Mouse (Mus musculus): ENCODE measurements around the gene Dnah2. TPM values are rescaled to one million over a fixed set of nuclear protein-coding genes. Genes with fewer than 3 reads are reported as not detected.

Gene Dnah2
- polyA plus RNA-seq, 1 experiment from 2014 or later, result 1.6 TPM

GRCm38 (mm10) chr11:69457006-69457579, 91.8 kb downstream of the Dnah2 start:
- Histone ChIP-seq H3K27ac (ENCODE audit: low read depth, low read length) (no peak overlapping the region), H3K4me1 (replicated peaks; ENCODE audit: control insufficient read depth, insufficient read depth, low read length) (peaks cover 4% of the 10 kb centered on the region; the same call in 1 of the 2 replicates), H3K4me2 (replicated peaks; ENCODE audit: low read depth, low read length) (no peak overlapping the region), H3K4me3 (ENCODE audit: low read depth, low read length) (no peak overlapping the region), H3K27me3 (ENCODE audit: control insufficient read depth, insufficient read depth, low read length) (no peaks in the 10 kb centered on the region), H3K36me3 (ENCODE audit: control insufficient read depth, insufficient read depth, low read length) (no peaks in the 10 kb centered on the region), H3K9ac (ENCODE audit: low read depth, low read length) (no peak overlapping the region), H3K9me3 (ENCODE audit: control insufficient read depth, low read length) (no peaks in the 10 kb centered on the region)
- DNase-seq (ENCODE audit: low spot score), result peak; percentile 39
- ATAC-seq (ENCODE audit: low FRiP score), result no peak
- 14% methylated on average over 6 of the region's 6 CpGs for WGBS

- Histone ChIP-seq H3K27ac (ENCODE audit: low read depth, low read length) (no peak overlapping the region), H3K9me3 (ENCODE audit: control insufficient read depth, low read length) (no peaks in the 10 kb centered on the region), H3K27me3 (ENCODE audit: control insufficient read depth, insufficient read depth, low read length) (no peaks in the 10 kb centered on the region), H3K4me3 (ENCODE audit: low read depth, low read length) (no peak overlapping the region), H3K4me2 (replicated peaks; ENCODE audit: low read depth, low read length) (no peak overlapping the region), H3K4me1 (replicated peaks; ENCODE audit: control insufficient read depth, insufficient read depth, low read length) (peaks cover 4% of the 10 kb centered on the region; the same call in 1 of the 2 replicates), H3K9ac (ENCODE audit: low read depth, low read length) (no peak overlapping the region), H3K36me3 (ENCODE audit: control insufficient read depth, insufficient read depth, low read length) (no peaks in the 10 kb centered on the region)
- WGBS, result 50% methylated on average over 23 of the region's 23 CpGs
- peak; percentile 24 for DNase-seq (ENCODE audit: low spot score)
- no peak for ATAC-seq (ENCODE audit: low FRiP score)
These were observed 96.6 kb downstream of the Dnah2 start for GRCm38 (mm10) chr11:69452114-69452867.

- WGBS, result 73% methylated on average over 7 of the region's 7 CpGs
- no peak for DNase-seq (ENCODE audit: low spot score)
- no peak overlapping the region for H3K27ac ChIP-seq (ENCODE audit: low read depth, low read length)
These were observed 101.6 kb downstream of the Dnah2 start for GRCm38 (mm10) chr11:69447299-69447698.

GRCm38 (mm10) chr11:69443328-69443727, 105.6 kb downstream of the Dnah2 start:
- Histone ChIP-seq H3K27me3 (ENCODE audit: control insufficient read depth, insufficient read depth, low read length) (no peaks in the 10 kb centered on the region), H3K36me3 (ENCODE audit: control insufficient read depth, insufficient read depth, low read length) (no peaks in the 10 kb centered on the region), H3K27ac (ENCODE audit: low read depth, low read length) (no peak overlapping the region), H3K4me1 (replicated peaks; ENCODE audit: control insufficient read depth, insufficient read depth, low read length) (no peaks in the 10 kb centered on the region), H3K4me3 (ENCODE audit: low read depth, low read length) (no peak overlapping the region), H3K4me2 (replicated peaks; ENCODE audit: low read depth, low read length) (no peak overlapping the region), H3K9ac (ENCODE audit: low read depth, low read length) (no peak overlapping the region), H3K9me3 (ENCODE audit: control insufficient read depth, low read length) (no peaks in the 10 kb centered on the region)
- WGBS, result 52% methylated on average over 5 of the region's 5 CpGs
- no peak for ATAC-seq (ENCODE audit: low FRiP score)
- no peak for DNase-seq (ENCODE audit: low spot score)

More at GRCm38 (mm10) chr11:69447299-69447698, 101.6 kb downstream of the Dnah2 start:
- H3K4me2 ChIP-seq (replicated peaks; ENCODE audit: low read depth, low read length), result no peak overlapping the region
- no peak overlapping the region for H3K9ac ChIP-seq (ENCODE audit: low read depth, low read length)
- H3K27me3 ChIP-seq (ENCODE audit: control insufficient read depth, insufficient read depth, low read length), result no peaks in the 10 kb centered on the region
- no peaks in the 10 kb centered on the region for H3K9me3 ChIP-seq (ENCODE audit: control insufficient read depth, low read length)
- ATAC-seq (ENCODE audit: low FRiP score), result no peak
- no peaks in the 10 kb centered on the region; the same call in 1 of the 2 replicates for H3K4me1 ChIP-seq (replicated peaks; ENCODE audit: control insufficient read depth, insufficient read depth, low read length)
- H3K36me3 ChIP-seq (ENCODE audit: control insufficient read depth, insufficient read depth, low read length), result no peaks in the 10 kb centered on the region
- H3K4me3 ChIP-seq (ENCODE audit: low read depth, low read length), result no peak overlapping the region

GRCm38 (mm10) chr11:69437291-69437690, 111.6 kb downstream of the Dnah2 start:
- Histone ChIP-seq H3K27me3 (ENCODE audit: control insufficient read depth, insufficient read depth, low read length) (no peaks in the 10 kb centered on the region), H3K9ac (ENCODE audit: low read depth, low read length) (no peak overlapping the region), H3K4me2 (replicated peaks; ENCODE audit: low read depth, low read length) (no peak overlapping the region), H3K9me3 (ENCODE audit: control insufficient read depth, low read length) (no peaks in the 10 kb centered on the region), H3K36me3 (ENCODE audit: control insufficient read depth, insufficient read depth, low read length) (no peaks in the 10 kb centered on the region), H3K27ac (ENCODE audit: low read depth, low read length) (no peak overlapping the region), H3K4me1 (replicated peaks; ENCODE audit: control insufficient read depth, insufficient read depth, low read length) (no peaks in the 10 kb centered on the region), H3K4me3 (ENCODE audit: low read depth, low read length) (no peak overlapping the region)
- WGBS, result 55% methylated on average over 3 of the region's 3 CpGs
- DNase-seq (ENCODE audit: low spot score), result no peak
- no peak for ATAC-seq (ENCODE audit: low FRiP score)

GRCm38 (mm10) chr11:69433189-69433588, 115.7 kb downstream of the Dnah2 start:
- 70% methylated on average over 6 of the region's 6 CpGs for WGBS
- ATAC-seq (ENCODE audit: low FRiP score), result no peak

GRCm38 (mm10) chr11:69432640-69432982, 116.3 kb downstream of the Dnah2 start:
- no peak overlapping the region for H3K27ac ChIP-seq (ENCODE audit: low read depth, low read length)
- ATAC-seq (ENCODE audit: low FRiP score) (no peak), DNase-seq (ENCODE audit: low spot score) (no peak)
- no peak overlapping the region for H3K9ac ChIP-seq (ENCODE audit: low read depth, low read length)
- no peaks in the 10 kb centered on the region for H3K9me3 ChIP-seq (ENCODE audit: control insufficient read depth, low read length)
- H3K4me1 ChIP-seq (replicated peaks; ENCODE audit: control insufficient read depth, insufficient read depth, low read length), result no peaks in the 10 kb centered on the region
- H3K27me3 ChIP-seq (ENCODE audit: control insufficient read depth, insufficient read depth, low read length), result no peaks in the 10 kb centered on the region
- no peak overlapping the region for H3K4me2 ChIP-seq (replicated peaks; ENCODE audit: low read depth, low read length)
- WGBS, result 77% methylated on average over 11 of the region's 11 CpGs
- H3K36me3 ChIP-seq (ENCODE audit: control insufficient read depth, insufficient read depth, low read length), result no peaks in the 10 kb centered on the region
- no peak overlapping the region for H3K4me3 ChIP-seq (ENCODE audit: low read depth, low read length)

More at GRCm38 (mm10) chr11:69433189-69433588, 115.7 kb downstream of the Dnah2 start:
- Histone ChIP-seq H3K4me3 (ENCODE audit: low read depth, low read length) (no peak overlapping the region), H3K4me2 (replicated peaks; ENCODE audit: low read depth, low read length) (no peak overlapping the region), H3K27ac (ENCODE audit: low read depth, low read length) (no peak overlapping the region), H3K9ac (ENCODE audit: low read depth, low read length) (no peak overlapping the region), H3K36me3 (ENCODE audit: control insufficient read depth, insufficient read depth, low read length) (no peaks in the 10 kb centered on the region), H3K9me3 (ENCODE audit: control insufficient read depth, low read length) (no peaks in the 10 kb centered on the region), H3K4me1 (replicated peaks; ENCODE audit: control insufficient read depth, insufficient read depth, low read length) (no peaks in the 10 kb centered on the region), H3K27me3 (ENCODE audit: control insufficient read depth, insufficient read depth, low read length) (no peaks in the 10 kb centered on the region)
- DNase-seq (ENCODE audit: low spot score), result no peak

GRCm38 (mm10) chr11:69431829-69432639, 116.9 kb downstream of the Dnah2 start:
- WGBS, result 46% methylated on average over 11 of the region's 11 CpGs
- ATAC-seq (ENCODE audit: low FRiP score) (0 out of 2 replicates have a peak, but pooled peaks have one; percentile 25), DNase-seq (ENCODE audit: low spot score) (peak; percentile 83)

More at GRCm38 (mm10) chr11:69431829-69432639, 116.9 kb downstream of the Dnah2 start:
- Histone ChIP-seq H3K36me3 (ENCODE audit: control insufficient read depth, insufficient read depth, low read length) (no peaks in the 10 kb centered on the region), H3K4me3 (ENCODE audit: low read depth, low read length) (no peak overlapping the region), H3K9me3 (ENCODE audit: control insufficient read depth, low read length) (no peaks in the 10 kb centered on the region), H3K4me2 (replicated peaks; ENCODE audit: low read depth, low read length) (no peak overlapping the region), H3K27me3 (ENCODE audit: control insufficient read depth, insufficient read depth, low read length) (no peaks in the 10 kb centered on the region), H3K9ac (ENCODE audit: low read depth, low read length) (no peak overlapping the region), H3K27ac (ENCODE audit: low read depth, low read length) (no peak overlapping the region), H3K4me1 (replicated peaks; ENCODE audit: control insufficient read depth, insufficient read depth, low read length) (no peaks in the 10 kb centered on the region)

Data from hindbrain, embryonic 11.5 days (tissue).